Mouse (Mus musculus) MEL (cell line): ENCODE results near the gene Heatr5a. TPM values are rescaled to one million over a fixed set of nuclear protein-coding genes. Genes with fewer than 3 reads are reported as not detected.
A peak's percentile ranks its signal among the peaks of the same experiment; 100 is the strongest.

Experiments used
- DNase-seq: peaks from one replicate; pipeline ENCODE4 v3.0.0; 2011; ENCODE audit warnings: low read depth, low spot score
- H3K27ac ChIP-seq: 2 replicates; pipeline ENCODE4 v1.5.1; 2012; ENCODE audit warnings: low read depth, mild to moderate bottlenecking, control low read depth, low read length, moderate library complexity; ENCODE audit not compliant: control insufficient read depth
- H3K27me3 ChIP-seq, 2 experiments: fragments of 150-350 bp in 1 of 2; sonication (generic) in 1 of 2; 2 replicates each; pipeline ENCODE4 v1.6.1; 2012; ENCODE audit warnings: low read length in 2 of 2, mild to moderate bottlenecking in 2 of 2, improper control_type of control experiment in 1 of 2, moderate library complexity in 1 of 2; ENCODE audit not compliant: insufficient read depth in 2 of 2, control insufficient read depth in 1 of 2
- H3K36me3 ChIP-seq, 2 experiments: 2 replicates each; pipeline ENCODE4 v1.6.1; 2012 to 2014; ENCODE audit warnings: low read length in 2 of 2, improper control_type of control experiment in 1 of 2, inconsistent platforms in 1 of 2, mild to moderate bottlenecking in 1 of 2; ENCODE audit not compliant: insufficient read depth in 2 of 2, control insufficient read depth in 1 of 2
- H3K4me1 ChIP-seq, 2 experiments: fragments of 150-350 bp in 1 of 2; sonication (generic) in 1 of 2; 2 replicates each; pipeline ENCODE4 v1.6.1; 2012; ENCODE audit warnings: low read length in 2 of 2, improper control_type of control experiment in 1 of 2, mild to moderate bottlenecking in 1 of 2; ENCODE audit not compliant: insufficient read depth in 2 of 2, control insufficient read depth in 1 of 2
- H3K4me3 ChIP-seq, 2 experiments: fragments of 150-350 bp in 1 of 2; sonication (generic) in 1 of 2; 2 replicates each; pipeline ENCODE4 v1.5.1; 2012; ENCODE audit warnings: low read depth in 2 of 2, low read length in 2 of 2, mild to moderate bottlenecking in 2 of 2, moderate library complexity in 2 of 2, control low read depth in 1 of 2, improper control_type of control experiment in 1 of 2; ENCODE audit not compliant: control insufficient read depth in 1 of 2, insufficient read depth in 1 of 2
- H3K79me2 ChIP-seq: 2 replicates; pipeline ENCODE4 v1.6.1; 2012; ENCODE audit warnings: mild to moderate bottlenecking, low read length, moderate library complexity; ENCODE audit not compliant: control insufficient read depth, poor library complexity, insufficient read depth
- H3K9ac ChIP-seq: 2 replicates; pipeline ENCODE4 v1.6.1; 2012; ENCODE audit warnings: low read depth, mild to moderate bottlenecking, control low read depth, low read length, moderate library complexity; ENCODE audit not compliant: control insufficient read depth, poor library complexity, severe bottlenecking
- H3K9me3 ChIP-seq: fragments of 150-350 bp; sonication (generic); replicated peaks from 2 replicates; pipeline ENCODE4 v1.6.1; 2012; ENCODE audit warnings: mild to moderate bottlenecking, low read length, improper control_type of control experiment, moderate library complexity; ENCODE audit not compliant: insufficient read depth
- BHLHE40 ChIP-seq: IDR thresholded peaks from 2 replicates; pipeline ENCODE4 v1.6.1; 2012; ENCODE audit warnings: low read depth, mild to moderate bottlenecking, inconsistent platforms, low read length, improper control_type of control experiment, borderline replicate concordance
- CHD1 ChIP-seq: IDR thresholded peaks from 2 replicates; pipeline ENCODE4 v1.6.1; 2012; ENCODE audit warnings: low read depth, mild to moderate bottlenecking, inconsistent platforms, low read length, improper control_type of control experiment
- CHD2 ChIP-seq: IDR thresholded peaks from 2 replicates; pipeline ENCODE4 v1.6.1; 2011; ENCODE audit warnings: low read length, improper control_type of control experiment
- CTCF ChIP-seq, 3 experiments: IDR thresholded peaks in 2 of 3; conservative IDR thresholded peaks in 1 of 3; 2 replicates each; pipeline ENCODE4 v1.5.1; 2011 to 2012; ENCODE audit warnings: low read length in 3 of 3, low read depth in 2 of 3, mild to moderate bottlenecking in 2 of 3, improper control_type of control experiment in 1 of 3, inconsistent platforms in 1 of 3, mixed read lengths in 1 of 3, moderate library complexity in 1 of 3; ENCODE audit not compliant: control insufficient read depth in 1 of 3, insufficient read depth in 1 of 3, poor library complexity in 1 of 3, severe bottlenecking in 1 of 3
- ELF1 ChIP-seq: IDR thresholded peaks from 2 replicates; pipeline ENCODE4 v1.6.1; 2014; ENCODE audit warnings: low read depth, mild to moderate bottlenecking, inconsistent platforms, low read length, improper control_type of control experiment, moderate library complexity
- EP300 ChIP-seq, 2 experiments: IDR thresholded peaks; 2 replicates each; pipeline ENCODE4 v1.6.1; 2011; ENCODE audit warnings: improper control_type of control experiment in 2 of 2, low read length in 2 of 2, low read depth in 1 of 2, mild to moderate bottlenecking in 1 of 2
- ETS1 ChIP-seq: IDR thresholded peaks from 2 replicates; pipeline ENCODE4 v1.6.1; 2012; ENCODE audit warnings: low read depth, mild to moderate bottlenecking, inconsistent platforms, low read length, improper control_type of control experiment, moderate library complexity
- GABPA ChIP-seq: IDR thresholded peaks from 2 replicates; pipeline ENCODE4 v1.6.1; 2012; ENCODE audit warnings: low read depth, mild to moderate bottlenecking, inconsistent platforms, low read length, improper control_type of control experiment, moderate library complexity
- GATA1 ChIP-seq: IDR thresholded peaks from 2 replicates; pipeline ENCODE4 v1.6.1; 2011; ENCODE audit warnings: low read depth, low read length, improper control_type of control experiment
- HCFC1 ChIP-seq: IDR thresholded peaks from 2 replicates; pipeline ENCODE4 v1.6.1; 2012; ENCODE audit warnings: low read depth, mild to moderate bottlenecking, inconsistent platforms, low read length, improper control_type of control experiment, moderate library complexity
- JUND ChIP-seq: IDR thresholded peaks from 2 replicates; pipeline ENCODE4 v1.6.1; 2011; ENCODE audit warnings: low read depth, mild to moderate bottlenecking, improper control_type of control experiment, low read length
- MAFK ChIP-seq: IDR thresholded peaks from 2 replicates; pipeline ENCODE4 v1.6.1; 2011; ENCODE audit warnings: low read depth, mild to moderate bottlenecking, low read length, improper control_type of control experiment, borderline replicate concordance
- MAX ChIP-seq: IDR thresholded peaks from 2 replicates; pipeline ENCODE4 v1.6.1; 2011; ENCODE audit warnings: low read length, improper control_type of control experiment
- MAZ ChIP-seq: IDR thresholded peaks from 2 replicates; pipeline ENCODE4 v1.6.1; 2012; ENCODE audit warnings: low read depth, mild to moderate bottlenecking, inconsistent platforms, low read length, improper control_type of control experiment
- MEF2A ChIP-seq: IDR thresholded peaks from 2 replicates; pipeline ENCODE4 v1.6.1; 2014; ENCODE audit warnings: low read depth, mild to moderate bottlenecking, inconsistent platforms, low read length, improper control_type of control experiment; ENCODE audit not compliant: poor library complexity, insufficient replicate concordance, severe bottlenecking; ENCODE audit errors: extremely low read depth
- MXI1 ChIP-seq: IDR thresholded peaks from 2 replicates; pipeline ENCODE4 v1.6.1; 2011; ENCODE audit warnings: mild to moderate bottlenecking, low read depth, low read length, improper control_type of control experiment
- MYB ChIP-seq: IDR thresholded peaks from 2 replicates; pipeline ENCODE4 v1.6.1; 2011; ENCODE audit warnings: mild to moderate bottlenecking, low read depth, low read length, improper control_type of control experiment
- MYC ChIP-seq: IDR thresholded peaks from 2 replicates; pipeline ENCODE4 v1.6.1; 2011; ENCODE audit warnings: low read depth, mild to moderate bottlenecking, low read length, improper control_type of control experiment, moderate library complexity
- NELFE ChIP-seq: IDR thresholded peaks from 2 replicates; pipeline ENCODE4 v1.6.1; 2011; ENCODE audit warnings: low read depth, low read length, improper control_type of control experiment
- POLR2A ChIP-seq, 2 experiments: IDR thresholded peaks; 2 replicates each; pipeline ENCODE4 v1.6.1; 2011 to 2012; ENCODE audit warnings: low read length in 2 of 2, mild to moderate bottlenecking in 2 of 2, control low read depth in 1 of 2, improper control_type of control experiment in 1 of 2, low read depth in 1 of 2, moderate library complexity in 1 of 2; ENCODE audit not compliant: control insufficient read depth in 1 of 2, insufficient read depth in 1 of 2, poor library complexity in 1 of 2
- POLR2AphosphoS2 ChIP-seq: IDR thresholded peaks from 2 replicates; pipeline ENCODE4 v1.6.1; 2011; ENCODE audit warnings: low read length, improper control_type of control experiment
- POLR2AphosphoS5 ChIP-seq: IDR thresholded peaks from 2 replicates; pipeline ENCODE4 v1.6.1; 2012; ENCODE audit warnings: low read depth, borderline replicate concordance, mild to moderate bottlenecking, inconsistent platforms, low read length, moderate library complexity, mixed read lengths
- RAD21 ChIP-seq: IDR thresholded peaks from 2 replicates; pipeline ENCODE4 v1.6.1; 2011; ENCODE audit warnings: mild to moderate bottlenecking, low read depth, low read length, improper control_type of control experiment
- RCOR1 ChIP-seq: IDR thresholded peaks from 2 replicates; pipeline ENCODE4 v1.6.1; 2012; ENCODE audit warnings: low read depth, mild to moderate bottlenecking, inconsistent platforms, low read length, improper control_type of control experiment
- SIN3A ChIP-seq: IDR thresholded peaks from 2 replicates; pipeline ENCODE4 v1.6.1; 2012; ENCODE audit warnings: low read length, improper control_type of control experiment, inconsistent platforms
- TAL1 ChIP-seq: IDR thresholded peaks from 2 replicates; pipeline ENCODE4 v1.6.1; 2012; ENCODE audit warnings: mild to moderate bottlenecking, inconsistent platforms, low read length, moderate library complexity, mixed read lengths
- TBP ChIP-seq: IDR thresholded peaks from 2 replicates; pipeline ENCODE4 v1.8.0; 2011; ENCODE audit warnings: low read depth, low read length, improper control_type of control experiment
- TCF12 ChIP-seq: IDR thresholded peaks from 2 replicates; pipeline ENCODE4 v1.6.1; 2014; ENCODE audit warnings: low read depth, mild to moderate bottlenecking, inconsistent platforms, low read length, improper control_type of control experiment, moderate library complexity
- UBTF ChIP-seq: IDR thresholded peaks from 2 replicates; pipeline ENCODE4 v1.6.1; 2012; ENCODE audit warnings: low read depth, mild to moderate bottlenecking, inconsistent platforms, low read length, improper control_type of control experiment, moderate library complexity, borderline replicate concordance; ENCODE audit not compliant: insufficient read depth
- USF2 ChIP-seq, 2 experiments: IDR thresholded peaks; 2 replicates each; pipeline ENCODE4 v1.6.1; 2011 to 2012; ENCODE audit warnings: improper control_type of control experiment in 2 of 2, low read length in 2 of 2, borderline replicate concordance in 1 of 2, inconsistent platforms in 1 of 2, low read depth in 1 of 2, mild to moderate bottlenecking in 1 of 2; ENCODE audit not compliant: insufficient read depth in 1 of 2
- ZC3H11A ChIP-seq: IDR thresholded peaks from 2 replicates; pipeline ENCODE4 v1.6.1; 2012; ENCODE audit warnings: low read depth, mild to moderate bottlenecking, inconsistent platforms, low read length, improper control_type of control experiment
- ZKSCAN1 ChIP-seq: IDR thresholded peaks from 2 replicates; pipeline ENCODE4 v1.6.1; 2012; ENCODE audit warnings: low read depth, mild to moderate bottlenecking, inconsistent platforms, low read length, improper control_type of control experiment, moderate library complexity
- ZMIZ1 ChIP-seq: IDR thresholded peaks from 2 replicates; pipeline ENCODE4 v1.6.1; 2012; ENCODE audit warnings: low read depth, mild to moderate bottlenecking, inconsistent platforms, low read length, improper control_type of control experiment, moderate library complexity
- polyA plus RNA-seq, 2 experiments: library from polyadenylated mRNA; stranded (reverse) in 1 of 2; unstranded in 1 of 2; fragments of >175 nt in 1 of 2; fragments of >200 nt in 1 of 2; gene quantifications; 2 replicates each; pipeline versions ENCODE4 v1.2.1 to v1.2.4; 2012; ENCODE audit warnings: low replicate concordance in 2 of 2, low read depth in 1 of 2; ENCODE audit not compliant: insufficient read length in 2 of 2, insufficient read depth in 1 of 2, missing spikeins in 1 of 2
- total RNA-seq: library from RNA; depleted of rRNA; stranded (reverse); fragments of 300-350 nt; gene quantifications from 2 replicates; pipeline ENCODE4 v1.2.3, GENCODE M21; 2012

The Heatr5a gene
- total and polyA plus RNA-seq, 3 experiments: 41.2 to 70.5 (median 70.4) TPM

- peak overlapping the region; percentile 99 for H3K27ac ChIP-seq
- H3K4me3 ChIP-seq: peak overlapping the region; percentile 18 to 36; a peak in 3 of 4 replicates
Observed at GRCm38 (mm10) chr12:51856768-51857295, 114.3 kb downstream of the Heatr5a start.

GRCm38 (mm10) chr12:51855872-51856271, 115.2 kb downstream of the Heatr5a start:
- H3K4me1 ChIP-seq: peaks cover 24 to 45% of the 10 kb centered on the region in 2 experiments
- H3K27me3 ChIP-seq: no peaks in the 10 kb centered on the region
- peaks cover 0 to 59% of the 10 kb centered on the region in 2 experiments; a peak in 2 of 4 replicates for H3K36me3 ChIP-seq
- TF ChIP-seq CHD1 (0 out of 2 replicates have a peak, but pooled peaks have one; percentile 72), NELFE (peak; percentile 39; the same call in 1 of the 2 replicates), RAD21 (no peak), GABPA (no peak)
- H3K79me2 ChIP-seq: no peaks in the 10 kb centered on the region
- DNase-seq: peak; percentile 57
- H3K27ac ChIP-seq: peak overlapping the region; percentile 99
- H3K9me3 ChIP-seq: no peaks in the 10 kb centered on the region
- peak overlapping the region; percentile 61 for H3K9ac ChIP-seq
- peak overlapping the region; percentile 15 to 36; a peak in 3 of 4 replicates for H3K4me3 ChIP-seq

More at GRCm38 (mm10) chr12:51856768-51857295, 114.3 kb downstream of the Heatr5a start:
- H3K27me3 ChIP-seq: no peaks in the 10 kb centered on the region
- peaks cover 23 to 45% of the 10 kb centered on the region in 2 experiments for H3K4me1 ChIP-seq
- TF ChIP-seq MAX (peak; percentile 69; the same call in 1 of the 2 replicates), HCFC1 (no peak), ETS1 (peak; percentile 96), TCF12 (peak; percentile 91), ZC3H11A (no peak), USF2 (IDR thresholded peaks at IDR 0.05; ENCODE audit: borderline replicate concordance in 1 of 2, insufficient read depth in 1 of 2, low read depth in 1 of 2, low read length in 2 of 2) (no peak), TAL1 (peak; percentile 54), MAFK (peak; percentile 74; the same call in 1 of the 2 replicates), RCOR1 (peak; percentile 95), POLR2A (IDR thresholded peaks at IDR 0.05; ENCODE audit: control insufficient read depth in 1 of 2, insufficient read depth in 1 of 2, low read depth in 1 of 2, low read length in 2 of 2, poor library complexity in 1 of 2) (peak in 1 of 2 experiments; percentile 35; a peak in 1 of 4 replicates), SIN3A (peak; percentile 95), EP300 (IDR thresholded peaks at IDR 0.05; ENCODE audit: low read depth in 1 of 2, low read length in 2 of 2) (peak; percentile 98 to 99), BHLHE40 (peak; percentile 27; the same call in 1 of the 2 replicates), ELF1 (no peak), POLR2AphosphoS2 (no peak; the same call in 1 of the 2 replicates), GATA1 (peak; percentile 99), MYB (peak; percentile 96), RAD21 (no peak), MAZ (0 out of 2 replicates have a peak, but pooled peaks have one; percentile 28), CTCF (IDR thresholded peaks at IDR 0.05 in 2 of 3, conservative IDR thresholded peaks at IDR 0.05 in 1 of 3; ENCODE audit: control insufficient read depth in 1 of 3, insufficient read depth in 1 of 3, low read depth in 2 of 3, low read length in 3 of 3, poor library complexity in 1 of 3, severe bottlenecking in 1 of 3) (no peak), MXI1 (peak; percentile 70), MEF2A (peak; percentile 76; the same call in 1 of the 2 replicates), CHD1 (no peak), JUND (no peak; the same call in 1 of the 2 replicates), UBTF (no peak), ZKSCAN1 (no peak), MYC (peak; percentile 94), POLR2AphosphoS5 (no peak), CHD2 (no peak; the same call in 1 of the 2 replicates), ZMIZ1 (peak; percentile 47; the same call in 1 of the 2 replicates), TBP (peak; percentile 81)
- H3K79me2 ChIP-seq: no peaks in the 10 kb centered on the region
- peaks cover 0 to 56% of the 10 kb centered on the region in 2 experiments; a peak in 2 of 4 replicates for H3K36me3 ChIP-seq
- DNase-seq: peak; percentile 91
- no peaks in the 10 kb centered on the region for H3K9me3 ChIP-seq
- H3K9ac ChIP-seq: peak overlapping the region; percentile 61
